Mouse (Mus musculus): ENCODE data around the gene Fkbp8. TPM values are rescaled to one million over a fixed set of nuclear protein-coding genes. Genes with fewer than 3 reads are reported as not detected.
"Not testable (repeated sequence)": the region's sequence is repeated elsewhere in the genome, so short reads cannot be mapped to it uniquely, and the experiment has no call there.

Fkbp8 gene
- polyA plus RNA-seq, 1 experiment from 2014 or later: 332 TPM

- WGBS: 79% methylated on average over 3 of the region's 3 CpGs
- Histone ChIP-seq H3K36me3 (peaks cover 28% of the 10 kb centered on the region), H3K4me1 (peaks cover 57% of the 10 kb centered on the region), H3K27ac (replicated peaks) (no peak overlapping the region), H3K27me3 (peaks cover 49% of the 10 kb centered on the region), H3K9ac (replicated peaks) (no peak overlapping the region), H3K4me3 (no peak overlapping the region), H3K4me2 (replicated peaks) (no peak overlapping the region), H3K9me3 (no peaks in the 10 kb centered on the region)
- no peak for ATAC-seq (ENCODE audit: low FRiP score, low read depth)
Observed at GRCm38 (mm10) chr8:70504851-70505250, 22.7 kb upstream of the Fkbp8 start.

- H3K4me2 ChIP-seq (replicated peaks): peak overlapping the region; percentile 88
- peaks cover 40% of the 10 kb centered on the region for H3K27me3 ChIP-seq
- ATAC-seq (ENCODE audit: low FRiP score, low read depth): no peak; the same call in none of the 2 replicates
- H3K9ac ChIP-seq (replicated peaks): peak overlapping the region; percentile 87
- peak overlapping the region; percentile 77 for H3K4me3 ChIP-seq
- peak overlapping the region; percentile 93 for H3K27ac ChIP-seq (replicated peaks)
- no peaks in the 10 kb centered on the region for H3K9me3 ChIP-seq
- 34% methylated on average over 32 of the region's 32 CpGs for WGBS
- peaks cover 28% of the 10 kb centered on the region for H3K36me3 ChIP-seq
- peaks cover 54% of the 10 kb centered on the region for H3K4me1 ChIP-seq
Observed at GRCm38 (mm10) chr8:70505698-70506327, 21.7 kb upstream of the Fkbp8 start.

GRCm38 (mm10) chr8:70506328-70507026 is 21.0 kb upstream of the Fkbp8 start, which contains the start of gene Rex1bd:
TSS of gene Rex1bd (minus strand) at chr8:70506752.
- H3K9ac ChIP-seq (replicated peaks): peak within 1 kb of the TSS; percentile 87
- H3K27ac ChIP-seq (replicated peaks): peak within 1 kb of the TSS; percentile 93
- peak; percentile 88 for ATAC-seq (ENCODE audit: low FRiP score, low read depth)
- H3K4me3 ChIP-seq: peak within 1 kb of the TSS; percentile 77
- 4% methylated on average over 40 of the region's 40 CpGs for WGBS
- peaks cover 51% of the 10 kb centered on the region for H3K4me1 ChIP-seq
- H3K9me3 ChIP-seq: no peaks in the 10 kb centered on the region
- H3K27me3 ChIP-seq: peaks cover 33% of the 10 kb centered on the region
- H3K4me2 ChIP-seq (replicated peaks): peak within 1 kb of the TSS; percentile 88
- peaks cover 28% of the 10 kb centered on the region for H3K36me3 ChIP-seq

GRCm38 (mm10) chr8:70507027-70507393 is 20.5 kb upstream of the Fkbp8 start:
- Histone ChIP-seq H3K9ac (replicated peaks) (no peak overlapping the region), H3K27me3 (peaks cover 28% of the 10 kb centered on the region), H3K9me3 (no peaks in the 10 kb centered on the region), H3K4me2 (replicated peaks) (0 out of 2 replicates have a peak overlapping the region, but pooled peaks have one; percentile 21), H3K36me3 (peaks cover 31% of the 10 kb centered on the region), H3K27ac (replicated peaks) (peak overlapping the region; percentile 56; the same call in 1 of the 2 replicates), H3K4me1 (peaks cover 52% of the 10 kb centered on the region), H3K4me3 (peak overlapping the region; percentile 77; the same call in 1 of the 2 replicates)
- 62% methylated on average over 5 of the region's 5 CpGs for whole genome bisulfite sequencing
- ATAC-seq (ENCODE audit: low FRiP score, low read depth): no peak

GRCm38 (mm10) chr8:70509281-70509952 is 18.1 kb upstream of the Fkbp8 start:
- H3K4me1 ChIP-seq: peaks cover 38% of the 10 kb centered on the region
- ATAC-seq (ENCODE audit: low FRiP score, low read depth): no peak
- peaks cover 45% of the 10 kb centered on the region for H3K36me3 ChIP-seq
- H3K27me3 ChIP-seq: peaks cover 3% of the 10 kb centered on the region
- H3K27ac ChIP-seq (replicated peaks): peak overlapping the region; percentile 95; the same call in 1 of the 2 replicates
- peak overlapping the region; percentile 98 for H3K9ac ChIP-seq (replicated peaks)
- 19% methylated on average over 25 of the region's 25 CpGs for WGBS
- peak overlapping the region; percentile 99 for H3K4me2 ChIP-seq (replicated peaks)
- peak overlapping the region; percentile 97 for H3K4me3 ChIP-seq
- H3K9me3 ChIP-seq: no peaks in the 10 kb centered on the region

GRCm38 (mm10) chr8:70510228-70510915 is 17.2 kb upstream of the Fkbp8 start, which contains the start of gene Uba52:
TSS of gene Uba52 (minus strand) at chr8:70510801.
- H3K36me3 ChIP-seq: peaks cover 48% of the 10 kb centered on the region
- no peaks in the 10 kb centered on the region for H3K9me3 ChIP-seq
- H3K4me3 ChIP-seq: peak within 1 kb of the TSS; percentile 97
- H3K4me1 ChIP-seq: peaks cover 31% of the 10 kb centered on the region
- no peaks in the 10 kb centered on the region for H3K27me3 ChIP-seq
- peak within 1 kb of the TSS; percentile 99 for H3K4me2 ChIP-seq (replicated peaks)
- WGBS: 1% methylated on average over 74 of the region's 74 CpGs
- peak within 1 kb of the TSS; percentile 95 for H3K27ac ChIP-seq (replicated peaks)
- peak within 1 kb of the TSS; percentile 98 for H3K9ac ChIP-seq (replicated peaks)
- peak; percentile 83 for ATAC-seq (ENCODE audit: low FRiP score, low read depth)

GRCm38 (mm10) chr8:70511174-70511573 is 16.4 kb upstream of the Fkbp8 start:
- H3K27me3 ChIP-seq; ATAC-seq (ENCODE audit: low FRiP score, low read depth); H3K9me3 ChIP-seq: not testable (repeated sequence)
- Histone ChIP-seq H3K36me3 (peaks cover 51% of the 10 kb centered on the region), H3K4me3 (peak overlapping the region; percentile 97), H3K27ac (replicated peaks) (peak overlapping the region; percentile 95), H3K4me1 (peaks cover 24% of the 10 kb centered on the region), H3K9ac (replicated peaks) (peak overlapping the region; percentile 98), H3K4me2 (replicated peaks) (peak overlapping the region; percentile 99)
- WGBS: 89% methylated on average over 6 of the region's 6 CpGs

- 91% methylated on average over 2 of the region's 2 CpGs for WGBS
- H3K4me1 ChIP-seq: peaks cover 22% of the 10 kb centered on the region
- H3K27me3 ChIP-seq: no peaks in the 10 kb centered on the region
- no peak overlapping the region for H3K4me3 ChIP-seq
- ATAC-seq (ENCODE audit: low FRiP score, low read depth): no peak
- peaks cover 56% of the 10 kb centered on the region for H3K36me3 ChIP-seq
- no peak overlapping the region for H3K9ac ChIP-seq (replicated peaks)
- peak overlapping the region; percentile 99; the same call in 1 of the 2 replicates for H3K4me2 ChIP-seq (replicated peaks)
- H3K9me3 ChIP-seq: no peaks in the 10 kb centered on the region
- H3K27ac ChIP-seq (replicated peaks): no peak overlapping the region
Observed at GRCm38 (mm10) chr8:70511770-70512169, 15.8 kb upstream of the Fkbp8 start.

- Histone ChIP-seq H3K27me3 (no peaks in the 10 kb centered on the region), H3K36me3 (peaks cover 50% of the 10 kb centered on the region), H3K9ac (replicated peaks) (no peak overlapping the region), H3K4me2 (replicated peaks) (no peak overlapping the region), H3K4me3 (no peak overlapping the region), H3K4me1 (peaks cover 19% of the 10 kb centered on the region), H3K9me3 (no peaks in the 10 kb centered on the region), H3K27ac (replicated peaks) (no peak overlapping the region)
- ATAC-seq (ENCODE audit: low FRiP score, low read depth): no peak
- WGBS: 95% methylated on average over 11 of the region's 11 CpGs
Observed at GRCm38 (mm10) chr8:70512253-70512903, 15.1 kb upstream of the Fkbp8 start.

GRCm38 (mm10) chr8:70513441-70513840 is 14.1 kb upstream of the Fkbp8 start:
- Histone ChIP-seq H3K27me3 (no peaks in the 10 kb centered on the region), H3K27ac (replicated peaks) (no peak overlapping the region), H3K4me1 (peaks cover 18% of the 10 kb centered on the region), H3K9ac (replicated peaks) (no peak overlapping the region), H3K4me3 (no peak overlapping the region), H3K4me2 (replicated peaks) (no peak overlapping the region), H3K9me3 (no peaks in the 10 kb centered on the region), H3K36me3 (peaks cover 45% of the 10 kb centered on the region)
- no peak for ATAC-seq (ENCODE audit: low FRiP score, low read depth)
- WGBS: 83% methylated on average over 2 of the region's 2 CpGs

GRCm38 (mm10) chr8:70517940-70518643 is 9.4 kb upstream of the Fkbp8 start:
- H3K27me3 ChIP-seq: no peaks in the 10 kb centered on the region
- H3K9ac ChIP-seq (replicated peaks): no peak overlapping the region
- H3K4me2 ChIP-seq (replicated peaks): no peak overlapping the region
- H3K4me3 ChIP-seq: no peak overlapping the region
- H3K36me3 ChIP-seq: peaks cover 40% of the 10 kb centered on the region
- 66% methylated on average over 10 of the region's 10 CpGs for WGBS
- no peak for ATAC-seq (ENCODE audit: low FRiP score, low read depth)
- peaks cover 9% of the 10 kb centered on the region for H3K4me1 ChIP-seq
- no peaks in the 10 kb centered on the region for H3K9me3 ChIP-seq
- no peak overlapping the region for H3K27ac ChIP-seq (replicated peaks)
